Mouse (Mus musculus) hindbrain, embryonic 14.5 days (tissue): ENCODE results near the gene Gne. TPM values are rescaled to one million over a fixed set of nuclear protein-coding genes. Genes with fewer than 3 reads are reported as not detected.
"Not testable (repeated sequence)": the region's sequence is repeated elsewhere in the genome, so short reads cannot be mapped to it uniquely, and the experiment has no call there.

ENCODE experiments used
- ATAC-seq: fragments of 200-750 bp; cut with Nextera tagmentation; 2 replicates; pipeline ENCODE4 v1.8.0; 2017; ENCODE audit warnings: moderate number of reproducible peaks, mild to moderate bottlenecking, moderate TSS enrichment, moderate library complexity; ENCODE audit not compliant: low FRiP score
- DNase-seq: peaks from one replicate; pipeline ENCODE4 v3.0.0-alpha.2; 2015; ENCODE audit warnings: low spot score
- H3K27ac ChIP-seq: fragments of 300-500 bp; sonication (generic); 2 replicates; pipeline ENCODE4 v1.5.1; 2014; ENCODE audit warnings: mild to moderate bottlenecking, moderate library complexity
- H3K27me3 ChIP-seq: fragments of 300-500 bp; sonication (generic); 2 replicates; pipeline ENCODE4 v1.6.1; 2014; ENCODE audit warnings: mild to moderate bottlenecking, low read length, mixed read lengths; ENCODE audit not compliant: control insufficient read depth, insufficient read depth
- H3K36me3 ChIP-seq: fragments of 300-500 bp; sonication (generic); replicated peaks from 2 replicates; pipeline ENCODE4 v1.6.1; 2014; ENCODE audit not compliant: control insufficient read depth, insufficient read depth
- H3K4me1 ChIP-seq: fragments of 300-500 bp; sonication (generic); replicated peaks from 2 replicates; pipeline ENCODE4 v1.6.1; 2014; ENCODE audit warnings: antibody characterized with exemption, low read length, mixed read lengths; ENCODE audit not compliant: control insufficient read depth, insufficient read depth
- H3K4me2 ChIP-seq: fragments of 300-500 bp; sonication (generic); replicated peaks from 2 replicates; pipeline ENCODE4 v1.6.1; 2014; ENCODE audit warnings: mild to moderate bottlenecking, moderate library complexity
- H3K4me3 ChIP-seq: fragments of 300-500 bp; sonication (generic); replicated peaks from 2 replicates; pipeline ENCODE4 v1.5.1; 2014; ENCODE audit warnings: mild to moderate bottlenecking, low read length
- H3K9ac ChIP-seq: fragments of 300-500 bp; sonication (generic); 2 replicates; pipeline ENCODE4 v1.6.1; 2014
- H3K9me3 ChIP-seq: fragments of 300-500 bp; sonication (generic); 2 replicates; pipeline ENCODE4 v1.6.1; 2016; ENCODE audit warnings: low read length; ENCODE audit not compliant: control insufficient read depth
- WGBS: fragments of 180-500 bp; shearing (Covaris S2); extraction: QIAGEN DNeasy Blood & Tissue Kit; methylation state at CpG from one replicate; pipeline ENCODE4 v1.1.7; 2014; 5-methylcytosine and 5-hydroxymethylcytosine counted together
- polyA plus RNA-seq: library from polyadenylated mRNA; unstranded; fragments of >200 nt; fragmentation: Nextera tagmentation; extraction: Ambion mirVana; gene quantifications from 2 replicates; pipeline ENCODE4 v1.2.1, GENCODE M21; 2014

Gene Gne
- polyA plus RNA-seq, 1 experiment from 2014 or later, result 32.1 TPM

- Histone ChIP-seq H3K9me3 (no peaks in the 10 kb centered on the region), H3K9ac (no peak overlapping the region), H3K36me3 (peaks cover 12% of the 10 kb centered on the region), H3K4me2 (no peak overlapping the region), H3K27ac (no peak overlapping the region), H3K27me3 (no peaks in the 10 kb centered on the region), H3K4me3 (no peak overlapping the region), H3K4me1 (peaks cover 11% of the 10 kb centered on the region)
- ATAC-seq (no peak), DNase-seq (no peak)
- WGBS, result 89% methylated on average over 6 of the region's 6 CpGs
These were observed 17.1 kb downstream of the Gne start for GRCm38 (mm10) chr4:44066891-44067290.

- ATAC-seq (peak; percentile 57; the same call in 1 of the 2 replicates), DNase-seq (peak; percentile 95)
- H3K27ac ChIP-seq, result no peak overlapping the region
- 40% methylated on average over 16 of the region's 16 CpGs for WGBS
- H3K36me3 ChIP-seq, result peaks cover 12% of the 10 kb centered on the region
- no peaks in the 10 kb centered on the region; the same call in 1 of the 2 replicates for H3K4me1 ChIP-seq
- no peak overlapping the region for H3K4me3 ChIP-seq
- H3K27me3 ChIP-seq, result no peaks in the 10 kb centered on the region
- no peaks in the 10 kb centered on the region for H3K9me3 ChIP-seq
- H3K4me2 ChIP-seq, result no peak overlapping the region
- no peak overlapping the region for H3K9ac ChIP-seq
These were observed 18.5 kb downstream of the Gne start for GRCm38 (mm10) chr4:44065355-44066025.

- DNase-seq (no peak), ATAC-seq (no peak)
- Histone ChIP-seq H3K4me1 (no peaks in the 10 kb centered on the region), H3K9me3 (no peaks in the 10 kb centered on the region), H3K27ac (no peak overlapping the region), H3K27me3 (no peaks in the 10 kb centered on the region), H3K4me2 (no peak overlapping the region), H3K36me3 (peaks cover 30% of the 10 kb centered on the region), H3K4me3 (no peak overlapping the region), H3K9ac (no peak overlapping the region)
- WGBS, result 86% methylated on average over 14 of the region's 14 CpGs
These were observed 21.2 kb downstream of the Gne start for GRCm38 (mm10) chr4:44062816-44063215.

DNA sequence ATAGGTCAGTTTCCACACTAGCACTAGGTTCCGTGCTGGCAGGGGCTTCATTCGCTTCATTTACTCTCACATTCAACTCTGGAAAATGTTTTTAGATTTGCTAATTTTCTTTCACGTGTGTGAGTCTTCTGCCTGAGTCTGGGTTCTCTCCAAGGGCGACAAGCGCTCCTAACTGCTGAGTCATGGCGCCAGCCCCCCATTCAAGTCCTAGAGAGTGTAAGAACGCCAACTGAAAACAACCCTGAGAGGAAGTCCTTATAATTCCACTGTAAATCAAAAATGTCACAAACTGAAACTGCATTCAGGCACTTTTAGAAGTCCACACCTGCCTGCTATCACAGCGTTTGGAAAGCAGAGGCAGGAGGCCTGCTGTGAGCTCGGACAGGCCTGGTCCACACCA lies 21.9 kb downstream of the Gne start:
- H3K4me1 ChIP-seq, result no peaks in the 10 kb centered on the region
- DNase-seq (no peak), ATAC-seq (no peak)
- H3K36me3 ChIP-seq, result peaks cover 30% of the 10 kb centered on the region
- H3K4me2 ChIP-seq, result no peak overlapping the region
- WGBS, result 62% methylated on average over 9 of the region's 9 CpGs
- no peak overlapping the region for H3K4me3 ChIP-seq
- no peak overlapping the region for H3K9ac ChIP-seq
- no peaks in the 10 kb centered on the region for H3K27me3 ChIP-seq
- no peaks in the 10 kb centered on the region for H3K9me3 ChIP-seq
- H3K27ac ChIP-seq, result no peak overlapping the region

DNA sequence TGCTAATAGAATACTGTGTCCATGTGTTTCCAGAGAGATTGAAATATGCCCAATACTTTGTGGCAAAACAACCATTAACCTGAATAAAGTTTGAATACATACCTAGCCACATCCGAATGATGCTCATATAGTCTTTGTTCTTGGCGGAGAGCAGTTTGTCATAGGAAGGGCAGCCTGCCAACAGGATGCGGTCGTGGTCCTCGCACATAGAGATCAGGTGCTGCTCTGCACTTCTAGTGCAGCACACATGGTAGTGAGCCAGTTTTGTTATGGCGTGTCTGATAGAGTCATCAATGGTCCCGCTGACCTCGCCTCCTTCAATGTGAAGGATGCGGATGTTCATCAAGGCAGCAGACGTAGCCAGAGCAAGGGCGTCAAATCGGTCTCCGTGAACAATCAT lies 24.3 kb downstream of the Gne start:
- Histone ChIP-seq H3K9me3 (no peaks in the 10 kb centered on the region), H3K27me3 (no peaks in the 10 kb centered on the region), H3K4me1 (no peaks in the 10 kb centered on the region), H3K4me2 (no peak overlapping the region), H3K4me3 (no peak overlapping the region), H3K27ac (no peak overlapping the region), H3K36me3 (peaks cover 30% of the 10 kb centered on the region), H3K9ac (no peak overlapping the region)
- WGBS, result 86% methylated on average over 13 of the region's 13 CpGs
- no peak for DNase-seq
- no peak for ATAC-seq

DNA sequence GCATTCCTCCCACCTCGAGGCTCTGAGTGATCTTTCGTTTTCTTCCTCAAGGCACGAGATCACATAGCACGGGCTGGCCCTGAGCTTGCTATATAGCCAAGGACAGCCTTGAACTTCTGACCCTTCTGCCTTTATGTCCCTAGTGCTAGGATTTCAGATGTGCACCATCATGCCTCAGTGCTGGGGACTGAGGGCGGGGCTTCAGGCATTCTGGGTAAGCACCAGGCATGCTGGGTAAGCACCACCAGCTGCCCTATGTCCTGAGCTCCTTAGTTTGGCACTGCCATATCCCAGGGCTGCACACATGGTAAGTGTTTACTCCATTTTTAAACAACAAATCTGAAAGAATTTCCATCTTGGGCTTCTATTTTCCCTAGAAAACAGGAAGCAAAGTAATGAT lies 34.2 kb downstream of the Gne start:
- WGBS, result 91% methylated on average over 5 of the region's 5 CpGs
- DNase-seq (no peak), ATAC-seq (no peak)
- H3K36me3 ChIP-seq, result peaks cover 38% of the 10 kb centered on the region
- H3K9me3 ChIP-seq, result no peaks in the 10 kb centered on the region
- no peak overlapping the region for H3K9ac ChIP-seq
- H3K4me1 ChIP-seq, result no peaks in the 10 kb centered on the region
- no peak overlapping the region for H3K27ac ChIP-seq
- H3K27me3 ChIP-seq, result no peaks in the 10 kb centered on the region
- no peak overlapping the region for H3K4me2 ChIP-seq
- no peak overlapping the region for H3K4me3 ChIP-seq

DNA sequence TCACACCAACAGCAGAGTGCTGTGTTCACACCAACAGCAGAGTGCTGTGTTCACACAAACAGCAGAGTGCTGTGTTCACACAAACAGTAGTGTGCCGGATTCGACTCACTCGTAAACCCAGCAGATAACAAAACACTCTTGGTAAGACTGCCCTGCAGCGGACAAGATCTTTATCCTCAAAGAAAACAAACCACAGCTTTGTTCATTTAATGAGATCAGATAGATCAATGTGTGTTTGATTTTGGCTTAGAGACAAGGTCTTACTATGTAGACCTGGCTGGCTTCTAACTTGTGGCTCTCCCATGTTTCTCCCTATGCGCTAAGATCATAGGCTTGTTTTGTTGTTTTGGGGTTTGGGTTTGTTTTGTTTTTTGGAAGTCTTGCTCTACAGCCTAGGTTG lies 37.9 kb downstream of the Gne start:
- Histone ChIP-seq H3K9ac (no peak overlapping the region), H3K36me3 (peaks cover 53% of the 10 kb centered on the region), H3K4me2 (no peak overlapping the region), H3K4me1 (no peaks in the 10 kb centered on the region), H3K27me3 (no peaks in the 10 kb centered on the region), H3K9me3 (no peaks in the 10 kb centered on the region), H3K27ac (no peak overlapping the region), H3K4me3 (no peak overlapping the region)
- 90% methylated on average over 5 of the region's 5 CpGs for WGBS
- no peak for ATAC-seq
- DNase-seq, result no peak

DNA sequence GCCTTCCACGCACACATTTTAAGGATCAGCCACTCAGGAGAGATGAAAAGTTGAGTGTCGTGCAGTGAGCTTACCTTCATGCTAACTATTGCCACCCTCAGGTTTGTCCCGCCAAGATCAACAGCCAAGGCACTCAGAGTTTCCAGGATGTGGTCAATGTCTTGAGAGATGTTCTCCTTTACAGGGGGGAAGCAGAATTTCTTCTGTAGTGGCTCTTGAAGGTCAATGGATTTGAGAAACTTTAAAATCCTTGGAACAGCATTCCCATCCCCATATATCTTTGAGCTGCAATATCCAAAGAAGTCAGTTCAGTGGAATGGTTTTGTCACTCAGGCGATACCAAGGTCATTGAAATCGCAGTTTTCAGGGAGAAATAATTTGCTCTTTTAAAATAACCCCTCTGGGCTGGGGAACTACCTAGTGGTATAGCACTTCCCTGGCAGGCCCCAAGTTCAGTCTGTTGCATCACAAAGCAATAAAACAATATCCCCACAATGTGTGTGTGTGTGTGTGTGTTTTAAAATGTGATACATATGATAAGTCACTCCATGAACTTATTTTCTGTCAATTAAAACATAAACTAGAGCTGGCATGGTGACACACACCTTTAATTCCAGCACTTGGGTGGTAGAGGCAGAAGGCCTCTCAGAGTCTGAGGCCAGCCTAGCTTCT lies 39.2 kb downstream of the Gne start:
- Histone ChIP-seq H3K4me2 (no peak overlapping the region), H3K27ac (no peak overlapping the region), H3K4me1 (no peaks in the 10 kb centered on the region), H3K9ac (no peak overlapping the region), H3K27me3 (no peaks in the 10 kb centered on the region), H3K36me3 (peaks cover 66% of the 10 kb centered on the region), H3K9me3 (no peaks in the 10 kb centered on the region), H3K4me3 (no peak overlapping the region)
- DNase-seq (no peak), ATAC-seq (no peak)
- 97% methylated on average over 5 of the region's 5 CpGs for WGBS

GRCm38 (mm10) chr4:44043182-44043581 lies 40.8 kb downstream of the Gne start:
- not testable (repeated sequence) for H3K4me1 ChIP-seq
- 94% methylated on average over 4 of the region's 4 CpGs for WGBS

More at GRCm38 (mm10) chr4:44043182-44043581, 40.8 kb downstream of the Gne start:
- ATAC-seq, H3K9me3 ChIP-seq, H3K4me2 ChIP-seq, H3K27me3 ChIP-seq, DNase-seq, H3K9ac ChIP-seq, H3K27ac ChIP-seq, H3K4me3 ChIP-seq: not testable (repeated sequence)
- H3K36me3 ChIP-seq, result peaks cover 66% of the 10 kb centered on the region
